Mouse (Mus musculus): ENCODE data around the gene Arih2. TPM values are rescaled to one million over a fixed set of nuclear protein-coding genes. Genes with fewer than 3 reads are reported as not detected.
"Not testable (repeated sequence)": the region's sequence is repeated elsewhere in the genome, so short reads cannot be mapped to it uniquely, and the experiment has no call there.

The Arih2 gene
- total RNA-seq, 1 experiment from 2014 or later, result 70.8 TPM

- ATAC-seq (replicated peaks in 1 of 2; ENCODE audit: insufficient read depth in 1 of 2, low FRiP score in 2 of 2, low TSS enrichment in 1 of 2, low read depth in 1 of 2, poor library complexity in 2 of 2, severe bottlenecking in 2 of 2), result not testable (repeated sequence)
These were observed 41.3 kb downstream of the Arih2 start for GRCm38 (mm10) chr9:108607929-108608328.

DNA sequence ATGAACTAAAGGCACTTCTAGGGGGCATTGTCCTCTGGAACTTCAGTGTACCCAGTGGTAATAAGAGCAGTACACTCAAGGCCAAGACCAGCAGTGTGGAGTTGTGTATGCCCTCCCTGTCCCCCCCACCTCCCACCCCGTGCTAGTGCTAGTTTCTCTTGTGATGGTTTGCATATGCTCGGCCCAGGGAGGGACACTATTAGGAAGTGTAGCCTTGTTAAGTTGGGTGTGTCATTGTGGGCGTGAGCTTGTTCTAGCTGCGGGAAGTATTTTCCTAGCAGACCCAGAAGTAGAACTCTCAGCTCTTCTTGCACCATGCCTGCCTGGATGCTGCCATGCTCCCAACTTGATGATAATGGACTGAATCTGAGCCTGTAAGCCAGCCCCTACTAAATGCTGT lies 47.2 kb downstream of the Arih2 start:
- no peak for ATAC-seq (replicated peaks in 1 of 2; ENCODE audit: insufficient read depth in 1 of 2, low FRiP score in 2 of 2, low TSS enrichment in 1 of 2, low read depth in 1 of 2, poor library complexity in 2 of 2, severe bottlenecking in 2 of 2)

DNA sequence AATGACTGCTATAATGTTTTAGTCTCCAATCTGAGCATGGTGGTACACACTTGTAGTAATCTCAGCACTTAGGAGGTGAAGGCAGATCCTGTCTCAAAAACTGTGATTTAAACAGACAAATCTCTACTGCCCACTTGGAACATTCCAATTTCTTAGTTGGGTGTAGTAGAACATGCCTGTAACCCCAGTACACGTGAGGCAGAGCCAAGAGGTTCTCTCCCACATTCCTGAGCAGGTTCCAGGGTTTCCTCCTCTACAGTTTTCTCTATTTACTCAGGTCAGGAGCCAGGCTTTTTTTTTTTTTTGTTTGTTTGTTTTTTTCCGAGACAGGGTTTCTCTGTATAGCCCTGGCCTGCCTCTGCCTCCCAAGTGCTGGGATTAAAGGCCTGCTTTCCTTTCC lies 49.2 kb downstream of the Arih2 start:
- ATAC-seq (replicated peaks in 1 of 2; ENCODE audit: insufficient read depth in 1 of 2, low FRiP score in 2 of 2, low TSS enrichment in 1 of 2, low read depth in 1 of 2, poor library complexity in 2 of 2, severe bottlenecking in 2 of 2), result no peak

GRCm38 (mm10) chr9:108599021-108599566 lies 50.1 kb downstream of the Arih2 start:
- ATAC-seq (replicated peaks in 1 of 2; ENCODE audit: insufficient read depth in 1 of 2, low FRiP score in 2 of 2, low TSS enrichment in 1 of 2, low read depth in 1 of 2, poor library complexity in 2 of 2, severe bottlenecking in 2 of 2), result no peak

- peak; percentile 60 to 77 for ATAC-seq (replicated peaks in 1 of 2; ENCODE audit: insufficient read depth in 1 of 2, low FRiP score in 2 of 2, low TSS enrichment in 1 of 2, low read depth in 1 of 2, poor library complexity in 2 of 2, severe bottlenecking in 2 of 2)
These were observed 52.0 kb downstream of the Arih2 start, which contains the start of gene P4htm for GRCm38 (mm10) chr9:108596998-108597764. P4htm (minus strand) TSS chr9:108597667.

GRCm38 (mm10) chr9:108594354-108594753 lies 54.8 kb downstream of the Arih2 start:
- ATAC-seq (replicated peaks in 1 of 2; ENCODE audit: insufficient read depth in 1 of 2, low FRiP score in 2 of 2, low TSS enrichment in 1 of 2, low read depth in 1 of 2, poor library complexity in 2 of 2, severe bottlenecking in 2 of 2), result no peak

DNA sequence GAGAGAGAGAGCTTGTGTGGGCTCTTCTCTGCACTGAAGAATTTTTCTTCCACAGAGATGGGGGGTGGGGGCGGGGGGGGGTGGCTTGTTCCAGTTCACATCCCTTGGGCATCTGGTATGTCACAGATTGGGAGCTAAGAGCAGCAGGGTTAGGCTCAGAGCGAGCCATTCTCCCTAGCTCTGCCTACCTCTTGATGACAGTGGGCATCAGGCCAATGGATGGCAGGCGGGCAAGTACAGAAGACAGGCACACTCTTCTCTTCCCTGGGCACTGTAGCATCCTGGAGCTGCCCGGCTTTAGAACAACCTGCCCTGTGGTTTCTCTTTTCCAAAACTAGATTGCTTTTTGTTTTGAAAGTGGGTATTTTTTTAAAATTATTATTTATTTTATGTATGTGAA lies 57.7 kb downstream of the Arih2 start:
- no peak for ATAC-seq (replicated peaks in 1 of 2; ENCODE audit: insufficient read depth in 1 of 2, low FRiP score in 2 of 2, low TSS enrichment in 1 of 2, low read depth in 1 of 2, poor library complexity in 2 of 2, severe bottlenecking in 2 of 2)

GRCm38 (mm10) chr9:108589229-108589628 lies 60.0 kb downstream of the Arih2 start:
- ATAC-seq (replicated peaks in 1 of 2; ENCODE audit: insufficient read depth in 1 of 2, low FRiP score in 2 of 2, low TSS enrichment in 1 of 2, low read depth in 1 of 2, poor library complexity in 2 of 2, severe bottlenecking in 2 of 2), result peak in 1 of 2 experiments; percentile 29; a peak in 1 of 4 replicates

- ATAC-seq (replicated peaks in 1 of 2; ENCODE audit: insufficient read depth in 1 of 2, low FRiP score in 2 of 2, low TSS enrichment in 1 of 2, low read depth in 1 of 2, poor library complexity in 2 of 2, severe bottlenecking in 2 of 2), result no peak
These were observed 61.5 kb downstream of the Arih2 start for GRCm38 (mm10) chr9:108587571-108588180.

GRCm38 (mm10) chr9:108579344-108579690 lies 69.9 kb downstream of the Arih2 start:
- ATAC-seq (replicated peaks in 1 of 2; ENCODE audit: insufficient read depth in 1 of 2, low FRiP score in 2 of 2, low TSS enrichment in 1 of 2, low read depth in 1 of 2, poor library complexity in 2 of 2, severe bottlenecking in 2 of 2), result no peak

DNA sequence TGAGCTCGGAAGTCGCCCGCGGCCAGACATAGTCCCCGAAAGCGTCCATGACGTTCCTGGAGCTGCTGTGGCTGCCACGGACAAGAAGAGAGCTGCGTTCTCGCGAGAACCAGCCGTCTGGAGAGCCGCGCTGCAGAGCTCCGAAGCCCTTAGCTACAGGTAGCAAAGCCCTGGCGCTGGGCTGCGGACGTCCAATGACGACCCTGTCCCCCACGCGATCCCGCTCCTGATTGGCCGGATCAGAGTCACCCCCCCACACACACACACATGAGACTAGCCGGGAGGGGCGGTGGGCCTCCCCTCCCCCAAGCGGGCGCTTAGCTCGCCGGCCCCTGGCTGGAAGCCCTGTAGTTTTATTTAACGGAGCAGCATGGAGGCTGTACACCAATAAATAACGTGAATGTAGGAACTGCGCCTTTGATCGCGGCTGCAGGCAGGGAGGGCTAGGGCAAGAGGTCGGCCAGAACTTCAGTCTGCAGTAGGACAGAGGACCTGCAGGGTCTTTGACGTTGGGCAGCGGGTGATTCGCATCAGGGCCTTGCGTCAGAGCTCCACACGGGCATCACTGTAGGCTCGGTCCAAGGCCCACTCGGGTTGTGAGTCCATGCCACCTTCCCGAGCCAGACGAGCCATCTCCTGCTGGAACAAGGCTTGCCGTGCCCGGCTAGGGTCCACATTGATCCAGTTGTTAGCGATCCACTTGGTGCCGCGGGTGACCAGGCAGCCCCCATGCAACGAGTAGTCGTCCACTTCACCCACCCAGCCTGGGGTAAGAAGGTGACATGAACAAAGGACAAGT lies 70.4 kb downstream of the Arih2 start, which contains the start of gene Wdr6:
Wdr6 (minus strand) TSS at position 195 of the 799 bp plus-strand sequence.
- peak; percentile 88 to 93 for ATAC-seq (replicated peaks in 1 of 2; ENCODE audit: insufficient read depth in 1 of 2, low FRiP score in 2 of 2, low TSS enrichment in 1 of 2, low read depth in 1 of 2, poor library complexity in 2 of 2, severe bottlenecking in 2 of 2)

DNA sequence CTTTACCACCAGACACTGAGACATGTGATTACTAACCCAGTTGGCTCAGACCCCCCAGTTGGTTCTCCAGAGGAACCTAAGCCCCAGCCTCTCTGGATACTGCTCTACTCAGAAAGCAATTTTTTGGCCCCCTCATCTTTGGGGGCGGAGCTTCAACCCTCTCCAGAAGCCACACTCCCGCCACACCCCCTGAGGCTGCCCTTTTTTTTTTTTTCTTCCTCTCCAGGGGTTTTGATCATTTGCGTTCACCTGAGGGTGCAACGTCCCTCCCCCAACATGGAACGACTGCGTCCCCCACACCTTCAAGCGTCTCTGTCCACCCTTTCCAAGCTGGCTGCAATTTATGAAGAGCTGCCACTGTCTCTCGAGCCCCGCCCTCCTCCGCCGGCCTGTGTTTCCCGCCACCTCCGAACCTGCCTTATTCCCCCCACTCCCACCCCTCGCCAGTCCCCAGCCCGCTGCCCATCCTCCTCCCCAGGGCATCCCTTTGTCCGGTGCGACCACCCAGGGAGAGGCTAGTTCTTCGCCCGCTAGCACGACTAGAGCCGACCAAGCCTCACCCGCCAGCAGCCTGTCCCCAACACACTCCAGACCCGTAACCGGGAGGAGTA lies 71.1 kb downstream of the Arih2 start:
- ATAC-seq (replicated peaks in 1 of 2; ENCODE audit: insufficient read depth in 1 of 2, low FRiP score in 2 of 2, low TSS enrichment in 1 of 2, low read depth in 1 of 2, poor library complexity in 2 of 2, severe bottlenecking in 2 of 2), result no peak

GRCm38 (mm10) chr9:108577025-108577424 lies 72.2 kb downstream of the Arih2 start:
- no peak for ATAC-seq (replicated peaks in 1 of 2; ENCODE audit: insufficient read depth in 1 of 2, low FRiP score in 2 of 2, low TSS enrichment in 1 of 2, low read depth in 1 of 2, poor library complexity in 2 of 2, severe bottlenecking in 2 of 2)

- ATAC-seq (replicated peaks in 1 of 2; ENCODE audit: insufficient read depth in 1 of 2, low FRiP score in 2 of 2, low TSS enrichment in 1 of 2, low read depth in 1 of 2, poor library complexity in 2 of 2, severe bottlenecking in 2 of 2), result no peak
These were observed 73.6 kb downstream of the Arih2 start for GRCm38 (mm10) chr9:108575321-108576297.

- ATAC-seq (replicated peaks in 1 of 2; ENCODE audit: insufficient read depth in 1 of 2, low FRiP score in 2 of 2, low TSS enrichment in 1 of 2, low read depth in 1 of 2, poor library complexity in 2 of 2, severe bottlenecking in 2 of 2), result no peak
These were observed 74.3 kb downstream of the Arih2 start for GRCm38 (mm10) chr9:108574921-108575320.
